Mouse (Mus musculus): ENCODE results near the gene Tssk6. TPM values are rescaled to one million over a fixed set of nuclear protein-coding genes. Genes with fewer than 3 reads are reported as not detected.
A peak's percentile ranks its signal among the peaks of the same experiment; 100 is the strongest.

Gene Tssk6
- polyA plus RNA-seq, 1 experiment: 1.8 TPM

DNA sequence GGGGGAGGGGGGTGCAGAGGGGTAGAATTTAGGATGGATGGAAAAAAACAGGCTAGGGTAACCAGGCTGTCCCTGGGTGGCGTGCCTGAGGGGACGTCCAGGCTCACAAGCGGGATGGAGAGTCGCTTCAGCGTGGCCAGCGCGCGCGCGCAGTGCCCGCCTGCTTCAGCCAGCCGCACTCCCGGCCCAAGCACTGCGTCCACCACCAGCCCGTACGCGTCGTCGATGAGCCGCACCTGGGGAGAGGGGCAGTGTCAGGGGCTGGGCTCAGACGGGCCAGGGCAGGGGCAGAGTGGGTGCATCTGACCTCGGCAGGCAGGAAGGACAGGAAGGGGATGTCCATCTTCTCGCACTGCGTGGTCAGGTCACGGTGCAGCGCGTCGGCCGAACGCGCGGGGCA lies 13.1 kb upstream of the Tssk6 start:
- DNase-seq: no peak
- no peaks in the 10 kb centered on the region for H3K36me3 ChIP-seq (ENCODE audit: control insufficient read depth, insufficient read depth, low read length)
- H3K27me3 ChIP-seq (ENCODE audit: control insufficient read depth, insufficient read depth, low read length): peaks cover 25% of the 10 kb centered on the region
- H3K4me3 ChIP-seq (ENCODE audit: control insufficient read depth, insufficient read depth, low read length): no peak overlapping the region
- no peak overlapping the region for H3K27ac ChIP-seq (ENCODE audit: control insufficient read depth, insufficient read depth, low read length)
- H3K4me1 ChIP-seq (replicated peaks; ENCODE audit: control insufficient read depth, insufficient read depth, low read length): peaks cover 13% of the 10 kb centered on the region
- WGBS: 11% methylated on average over 32 of the region's 32 CpGs
- TF ChIP-seq CTCF (IDR thresholded peaks at IDR 0.05; ENCODE audit: borderline replicate concordance, control insufficient read depth, extremely low read depth, insufficient read depth, low read length, poor library complexity): no peak
- no peak for TF ChIP-seq POLR2A (IDR thresholded peaks at IDR 0.05; ENCODE audit: control insufficient read depth, extremely low read depth, insufficient read depth, low read length, poor library complexity)

DNA sequence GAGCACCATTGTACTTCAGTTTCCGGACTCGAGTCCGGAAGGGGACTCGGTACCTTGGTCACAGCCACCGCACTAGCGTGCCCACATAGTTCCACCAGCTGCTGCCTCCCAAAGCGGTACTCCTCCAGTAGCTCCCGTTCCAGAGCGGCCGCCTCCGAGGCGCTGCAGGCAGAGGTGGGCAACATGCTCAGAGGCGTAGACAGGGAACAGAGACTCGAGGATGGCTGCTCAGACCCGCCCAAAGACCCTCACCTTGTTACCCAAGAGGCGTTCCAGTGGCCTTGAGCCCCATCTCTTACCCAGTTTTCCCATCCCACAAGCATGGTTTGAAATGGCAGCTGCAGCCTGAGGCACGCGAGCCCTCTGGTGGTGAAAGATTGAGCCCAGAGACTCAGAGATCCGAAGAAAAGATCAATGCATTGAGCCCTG lies 11.2 kb upstream of the Tssk6 start:
- Histone ChIP-seq H3K27ac (ENCODE audit: control insufficient read depth, insufficient read depth, low read length) (no peak overlapping the region), H3K36me3 (ENCODE audit: control insufficient read depth, insufficient read depth, low read length) (0 out of 2 replicates have a peak, but pooled peaks cover 3% of the 10 kb centered on the region), H3K4me1 (replicated peaks; ENCODE audit: control insufficient read depth, insufficient read depth, low read length) (peaks cover 13% of the 10 kb centered on the region), H3K27me3 (ENCODE audit: control insufficient read depth, insufficient read depth, low read length) (peaks cover 20% of the 10 kb centered on the region), H3K4me3 (ENCODE audit: control insufficient read depth, insufficient read depth, low read length) (no peak overlapping the region)
- peak; percentile 34 for DNase-seq
- TF ChIP-seq CTCF (IDR thresholded peaks at IDR 0.05; ENCODE audit: borderline replicate concordance, control insufficient read depth, extremely low read depth, insufficient read depth, low read length, poor library complexity) (peak; percentile 44; the same call in 1 of the 2 replicates), POLR2A (IDR thresholded peaks at IDR 0.05; ENCODE audit: control insufficient read depth, extremely low read depth, insufficient read depth, low read length, poor library complexity) (no peak)
- 51% methylated on average over 19 of the region's 19 CpGs for WGBS

DNA sequence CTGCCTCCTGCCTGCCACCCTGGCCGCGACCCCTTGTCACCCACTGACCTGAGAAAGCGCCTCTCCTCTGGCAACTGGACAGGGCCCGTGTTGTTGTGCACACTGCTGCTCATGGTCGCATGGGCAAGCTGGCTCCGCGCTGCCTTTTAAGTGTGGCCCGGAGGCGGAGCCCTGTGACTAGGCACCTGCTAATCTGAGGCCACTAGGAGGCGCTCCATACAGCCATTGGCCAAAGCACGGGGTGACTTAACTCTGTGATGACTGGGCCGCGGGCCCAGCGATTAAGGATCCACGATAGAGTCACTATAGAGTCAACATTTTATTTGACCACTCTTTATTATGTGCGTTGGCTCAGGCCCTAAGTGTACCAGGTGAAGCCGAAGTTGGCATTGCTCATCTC lies 8.1 kb upstream of the Tssk6 start:
- peak; percentile 52; the same call in 1 of the 2 replicates for TF ChIP-seq CTCF (IDR thresholded peaks at IDR 0.05; ENCODE audit: borderline replicate concordance, control insufficient read depth, extremely low read depth, insufficient read depth, low read length, poor library complexity)
- no peak for TF ChIP-seq POLR2A (IDR thresholded peaks at IDR 0.05; ENCODE audit: control insufficient read depth, extremely low read depth, insufficient read depth, low read length, poor library complexity)
- Histone ChIP-seq H3K4me1 (replicated peaks; ENCODE audit: control insufficient read depth, insufficient read depth, low read length) (no peaks in the 10 kb centered on the region), H3K36me3 (ENCODE audit: control insufficient read depth, insufficient read depth, low read length) (0 out of 2 replicates have a peak, but pooled peaks cover 3% of the 10 kb centered on the region), H3K27me3 (ENCODE audit: control insufficient read depth, insufficient read depth, low read length) (no peaks in the 10 kb centered on the region; the same call in 1 of the 2 replicates), H3K4me3 (ENCODE audit: control insufficient read depth, insufficient read depth, low read length) (no peak overlapping the region), H3K27ac (ENCODE audit: control insufficient read depth, insufficient read depth, low read length) (no peak overlapping the region)
- DNase-seq: no peak
- 90% methylated on average over 17 of the region's 17 CpGs for WGBS

DNA sequence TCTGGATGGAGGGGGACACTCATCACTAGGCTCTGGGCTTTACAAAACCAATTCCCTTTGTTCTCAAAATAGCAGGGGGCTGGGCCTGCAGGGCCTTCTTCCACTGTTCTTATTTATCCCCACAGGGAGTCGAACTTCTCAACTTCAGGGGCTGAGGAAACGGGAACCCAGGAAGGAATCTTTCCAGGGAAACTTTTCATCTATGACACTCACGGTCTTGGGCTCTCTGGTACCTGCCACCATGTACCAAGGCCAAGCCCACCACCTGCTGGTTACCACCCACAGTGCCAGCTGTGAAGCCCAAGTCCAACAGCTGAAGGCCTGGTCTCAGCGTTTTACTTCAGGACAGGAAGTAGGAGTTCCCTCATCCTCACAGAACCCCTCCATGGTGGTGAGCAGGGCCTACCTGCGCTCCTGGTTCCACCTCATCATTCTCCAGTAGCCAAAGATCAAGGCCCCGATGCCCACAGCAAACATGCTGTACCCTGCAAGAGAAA lies 7.1 kb upstream of the Tssk6 start:
- no peaks in the 10 kb centered on the region; the same call in 1 of the 2 replicates for H3K27me3 ChIP-seq (ENCODE audit: control insufficient read depth, insufficient read depth, low read length)
- H3K4me1 ChIP-seq (replicated peaks; ENCODE audit: control insufficient read depth, insufficient read depth, low read length): no peaks in the 10 kb centered on the region
- no peak overlapping the region for H3K4me3 ChIP-seq (ENCODE audit: control insufficient read depth, insufficient read depth, low read length)
- WGBS: 87% methylated on average over 6 of the region's 6 CpGs
- no peak for DNase-seq
- TF ChIP-seq POLR2A (IDR thresholded peaks at IDR 0.05; ENCODE audit: control insufficient read depth, extremely low read depth, insufficient read depth, low read length, poor library complexity) (no peak), CTCF (IDR thresholded peaks at IDR 0.05; ENCODE audit: borderline replicate concordance, control insufficient read depth, extremely low read depth, insufficient read depth, low read length, poor library complexity) (no peak)
- no peak overlapping the region for H3K27ac ChIP-seq (ENCODE audit: control insufficient read depth, insufficient read depth, low read length)
- 0 out of 2 replicates have a peak, but pooled peaks cover 3% of the 10 kb centered on the region for H3K36me3 ChIP-seq (ENCODE audit: control insufficient read depth, insufficient read depth, low read length)

DNA sequence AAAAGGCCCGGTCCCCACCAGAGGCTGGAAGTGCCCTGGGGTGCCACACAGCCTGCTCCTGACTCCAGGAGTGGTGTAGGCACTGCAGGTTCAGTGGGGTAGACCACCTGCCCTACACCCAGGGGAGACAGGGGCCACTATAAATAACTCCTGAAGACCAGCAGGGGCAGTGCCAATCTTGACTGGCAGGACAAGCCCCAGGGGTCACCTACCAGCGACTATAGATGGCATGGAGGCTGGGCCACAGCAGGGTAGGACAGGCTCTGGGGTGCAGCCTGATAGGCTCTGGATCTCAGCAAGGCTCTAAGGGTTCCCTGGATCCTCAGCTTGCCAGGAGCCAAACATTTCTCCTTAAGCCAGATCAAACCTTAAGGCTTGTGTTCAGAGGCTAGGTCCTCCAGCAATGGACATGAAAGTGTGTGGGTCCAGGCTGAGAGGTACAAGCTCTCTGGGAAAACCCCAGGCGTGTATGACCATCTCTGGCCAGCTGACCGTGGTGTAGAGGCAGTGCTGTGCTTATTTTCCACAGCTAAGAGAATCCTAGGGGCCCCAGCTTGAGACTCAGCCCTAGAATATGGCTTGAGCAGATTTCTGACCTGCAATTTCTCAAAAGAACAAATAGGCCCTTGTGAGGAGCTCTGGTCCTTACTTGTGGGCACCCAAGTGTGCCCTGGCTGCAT lies 6.1 kb upstream of the Tssk6 start:
- Histone ChIP-seq H3K4me1 (replicated peaks; ENCODE audit: control insufficient read depth, insufficient read depth, low read length) (peaks cover 2% of the 10 kb centered on the region), H3K36me3 (ENCODE audit: control insufficient read depth, insufficient read depth, low read length) (0 out of 2 replicates have a peak, but pooled peaks cover 3% of the 10 kb centered on the region), H3K27ac (ENCODE audit: control insufficient read depth, insufficient read depth, low read length) (no peak overlapping the region), H3K4me3 (ENCODE audit: control insufficient read depth, insufficient read depth, low read length) (no peak overlapping the region), H3K27me3 (ENCODE audit: control insufficient read depth, insufficient read depth, low read length) (no peaks in the 10 kb centered on the region)
- WGBS: 94% methylated on average over 4 of the region's 4 CpGs
- no peak for DNase-seq
- TF ChIP-seq CTCF (IDR thresholded peaks at IDR 0.05; ENCODE audit: borderline replicate concordance, control insufficient read depth, extremely low read depth, insufficient read depth, low read length, poor library complexity) (no peak), POLR2A (IDR thresholded peaks at IDR 0.05; ENCODE audit: control insufficient read depth, extremely low read depth, insufficient read depth, low read length, poor library complexity) (no peak)

DNA sequence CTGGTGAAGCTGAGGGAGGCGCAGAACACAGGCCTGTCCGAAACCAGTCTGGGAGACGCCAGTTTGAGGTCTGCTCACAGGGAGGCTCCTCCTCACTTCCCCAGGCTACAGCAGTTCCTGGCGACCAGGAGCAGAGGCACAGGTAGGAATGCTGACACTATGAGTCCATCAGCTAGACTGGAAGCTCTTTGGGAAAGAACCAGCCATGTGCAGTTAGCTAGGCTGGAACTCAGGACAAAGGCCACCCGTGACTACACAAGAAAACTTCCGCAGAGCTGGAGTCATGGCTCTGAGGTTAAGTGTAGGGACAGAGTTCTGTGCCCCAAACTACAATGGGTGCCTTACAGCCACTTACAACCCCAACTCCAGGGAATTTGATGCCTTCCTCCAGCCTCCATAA lies 4.1 kb upstream of the Tssk6 start:
- Histone ChIP-seq H3K36me3 (ENCODE audit: control insufficient read depth, insufficient read depth, low read length) (0 out of 2 replicates have a peak, but pooled peaks cover 3% of the 10 kb centered on the region), H3K4me1 (replicated peaks; ENCODE audit: control insufficient read depth, insufficient read depth, low read length) (peaks cover 2% of the 10 kb centered on the region), H3K27ac (ENCODE audit: control insufficient read depth, insufficient read depth, low read length) (no peak overlapping the region), H3K4me3 (ENCODE audit: control insufficient read depth, insufficient read depth, low read length) (no peak overlapping the region), H3K27me3 (ENCODE audit: control insufficient read depth, insufficient read depth, low read length) (no peaks in the 10 kb centered on the region)
- 91% methylated on average over 6 of the region's 6 CpGs for WGBS
- no peak for TF ChIP-seq CTCF (IDR thresholded peaks at IDR 0.05; ENCODE audit: borderline replicate concordance, control insufficient read depth, extremely low read depth, insufficient read depth, low read length, poor library complexity)
- no peak for TF ChIP-seq POLR2A (IDR thresholded peaks at IDR 0.05; ENCODE audit: control insufficient read depth, extremely low read depth, insufficient read depth, low read length, poor library complexity)
- DNase-seq: no peak
